Mouse (Mus musculus) forebrain, embryonic 14.5 days (tissue): Measurements from ENCODE around the gene Prrg1. TPM values are rescaled to one million over a fixed set of nuclear protein-coding genes. Genes with fewer than 3 reads are reported as not detected.
A peak's percentile ranks its signal among the peaks of the same experiment; 100 is the strongest.

ENCODE experiments used
- ATAC-seq: fragments of 200-750 bp; cut with Nextera tagmentation; 2 replicates; pipeline ENCODE4 v1.8.0; 2017; ENCODE audit warnings: mild to moderate bottlenecking, moderate library complexity
- DNase-seq: peaks from one replicate; pipeline ENCODE4 v3.0.0-alpha.2; 2015; ENCODE audit warnings: low spot score
- H3K27ac ChIP-seq: fragments of 300-500 bp; sonication (generic); 2 replicates; pipeline ENCODE4 v1.5.1; 2014; ENCODE audit warnings: low read depth, mild to moderate bottlenecking, control low read depth, low read length, moderate library complexity
- H3K27me3 ChIP-seq: fragments of 300-500 bp; sonication (generic); replicated peaks from 2 replicates; pipeline ENCODE4 v1.6.1; 2014; ENCODE audit warnings: low read length, control low read depth, mixed read lengths; ENCODE audit not compliant: control insufficient read depth, insufficient read depth
- H3K36me3 ChIP-seq: fragments of 300-500 bp; sonication (generic); 2 replicates; pipeline ENCODE4 v1.6.1; 2014; ENCODE audit warnings: low read length, control low read depth; ENCODE audit not compliant: control insufficient read depth, insufficient read depth
- H3K4me1 ChIP-seq: fragments of 300-500 bp; sonication (generic); 2 replicates; pipeline ENCODE4 v1.6.1; 2014; ENCODE audit warnings: antibody characterized with exemption, low read length, control low read depth; ENCODE audit not compliant: control insufficient read depth, insufficient read depth
- H3K4me2 ChIP-seq: fragments of 300-500 bp; sonication (generic); 2 replicates; pipeline ENCODE4 v1.6.1; 2014; ENCODE audit warnings: mild to moderate bottlenecking, control low read depth, low read length
- H3K4me3 ChIP-seq: fragments of 300-500 bp; sonication (generic); 2 replicates; pipeline ENCODE4 v1.5.1; 2014; ENCODE audit warnings: low read depth, low read length, control low read depth
- H3K9ac ChIP-seq: fragments of 300-500 bp; sonication (generic); 2 replicates; pipeline ENCODE4 v1.6.1; 2014; ENCODE audit warnings: mild to moderate bottlenecking, low read length, control low read depth, moderate library complexity
- H3K9me3 ChIP-seq: fragments of 300-500 bp; sonication (generic); replicated peaks from 2 replicates; pipeline ENCODE4 v1.6.1; 2016; ENCODE audit warnings: low read length, control low read depth, mixed read lengths; ENCODE audit not compliant: control insufficient read depth
- WGBS: fragments of 180-500 bp; shearing (Covaris S2); extraction: QIAGEN DNeasy Blood & Tissue Kit; methylation state at CpG from one replicate; pipeline ENCODE4 v1.1.7; 2014; 5-methylcytosine and 5-hydroxymethylcytosine counted together
- polyA plus RNA-seq: library from polyadenylated mRNA; unstranded; fragments of >200 nt; fragmentation: Nextera tagmentation; extraction: Ambion mirVana; gene quantifications from 2 replicates; pipeline ENCODE4 v1.2.1, GENCODE M21; 2014

Gene Prrg1
- polyA plus RNA-seq = 6.0 and 6.5 TPM in 2 replicates

- Histone ChIP-seq H3K4me2 (peak within 1 kb of the TSS; percentile 47), H3K36me3 (no peaks in the 10 kb centered on the region), H3K4me3 (peak within 1 kb of the TSS; percentile 42), H3K9ac (peak within 1 kb of the TSS; percentile 53), H3K27me3 (no peaks in the 10 kb centered on the region), H3K9me3 (no peaks in the 10 kb centered on the region), H3K27ac (peak within 1 kb of the TSS; percentile 72), H3K4me1 (no peaks in the 10 kb centered on the region)
- ATAC-seq (peak; percentile 98), DNase-seq (peak; percentile 86)
- 29% methylated on average over 35 of the region's 36 CpGs for WGBS
Measured at GRCm38 (mm10) chrX:78583202-78584004, at the start of gene Prrg1. TSS of gene Prrg1 (minus strand) at chrX:78583896.

GRCm38 (mm10) chrX:78605814-78606213 is 22.1 kb upstream of the Prrg1 start:
- WGBS = 48% methylated on average over 2 of the region's 2 CpGs
- H3K9ac ChIP-seq = no peak overlapping the region
- H3K4me3 ChIP-seq = no peak overlapping the region
- H3K4me2 ChIP-seq = no peak overlapping the region
- DNase-seq (no peak), ATAC-seq (no peak)
- H3K9me3 ChIP-seq = no peaks in the 10 kb centered on the region
- no peaks in the 10 kb centered on the region for H3K4me1 ChIP-seq
- H3K36me3 ChIP-seq = no peaks in the 10 kb centered on the region
- no peaks in the 10 kb centered on the region for H3K27me3 ChIP-seq
- H3K27ac ChIP-seq = no peak overlapping the region

GRCm38 (mm10) chrX:78593138-78593537 is 9.4 kb upstream of the Prrg1 start:
- Histone ChIP-seq H3K4me1 (no peaks in the 10 kb centered on the region), H3K27me3 (no peaks in the 10 kb centered on the region), H3K9ac (no peak overlapping the region), H3K9me3 (no peaks in the 10 kb centered on the region), H3K4me3 (no peak overlapping the region), H3K4me2 (no peak overlapping the region), H3K27ac (no peak overlapping the region), H3K36me3 (no peaks in the 10 kb centered on the region)
- no peak for ATAC-seq
- WGBS = 59% methylated on average over 2 of the region's 2 CpGs
- no peak for DNase-seq

- no peaks in the 10 kb centered on the region for H3K4me1 ChIP-seq
- peak; percentile 74 for DNase-seq
- peak; percentile 62 for ATAC-seq
- peak overlapping the region; percentile 42 for H3K4me3 ChIP-seq
- H3K27ac ChIP-seq = no peak overlapping the region; the same call in 1 of the 2 replicates
- H3K9me3 ChIP-seq = no peaks in the 10 kb centered on the region
- H3K9ac ChIP-seq = peak overlapping the region; percentile 53
- no peaks in the 10 kb centered on the region for H3K36me3 ChIP-seq
- WGBS = 49% methylated on average over 12 of the region's 21 CpGs
- H3K4me2 ChIP-seq = peak overlapping the region; percentile 47
- H3K27me3 ChIP-seq = no peaks in the 10 kb centered on the region
Measured at GRCm38 (mm10) chrX:78582854-78583201, 868 bp downstream of the Prrg1 start.

GRCm38 (mm10) chrX:78563451-78563850 is 20.2 kb downstream of the Prrg1 start:
- Histone ChIP-seq H3K36me3 (no peaks in the 10 kb centered on the region), H3K9ac (no peak overlapping the region), H3K9me3 (no peaks in the 10 kb centered on the region), H3K4me1 (no peaks in the 10 kb centered on the region), H3K27me3 (no peaks in the 10 kb centered on the region), H3K4me2 (no peak overlapping the region), H3K4me3 (no peak overlapping the region), H3K27ac (no peak overlapping the region)
- DNase-seq = no peak
- ATAC-seq = no peak
- WGBS = 56% methylated on average over 2 of the region's 2 CpGs

GRCm38 (mm10) chrX:78553399-78553798 is 30.3 kb downstream of the Prrg1 start:
- DNase-seq (no peak), ATAC-seq (no peak)
- H3K27me3 ChIP-seq = no peaks in the 10 kb centered on the region
- no peaks in the 10 kb centered on the region for H3K36me3 ChIP-seq
- H3K9ac ChIP-seq = no peak overlapping the region
- H3K4me1 ChIP-seq = no peaks in the 10 kb centered on the region
- H3K9me3 ChIP-seq = no peaks in the 10 kb centered on the region
- 84% methylated on average over 2 of the region's 2 CpGs for WGBS
- H3K4me3 ChIP-seq = no peak overlapping the region
- H3K4me2 ChIP-seq = no peak overlapping the region
- no peak overlapping the region for H3K27ac ChIP-seq

GRCm38 (mm10) chrX:78552704-78553103 is 31.0 kb downstream of the Prrg1 start:
- Histone ChIP-seq H3K4me1 (no peaks in the 10 kb centered on the region), H3K9ac (no peak overlapping the region), H3K4me3 (no peak overlapping the region), H3K36me3 (no peaks in the 10 kb centered on the region), H3K27ac (no peak overlapping the region), H3K9me3 (no peaks in the 10 kb centered on the region), H3K27me3 (no peaks in the 10 kb centered on the region), H3K4me2 (no peak overlapping the region)
- DNase-seq (no peak), ATAC-seq (no peak)
- WGBS = 52% methylated on average over 1 of the region's 1 CpGs

- no peak overlapping the region for H3K4me2 ChIP-seq
- H3K4me1 ChIP-seq = no peaks in the 10 kb centered on the region
- no peaks in the 10 kb centered on the region for H3K9me3 ChIP-seq
- no peak overlapping the region for H3K4me3 ChIP-seq
- H3K36me3 ChIP-seq = no peaks in the 10 kb centered on the region
- no peak for ATAC-seq
- no peaks in the 10 kb centered on the region for H3K27me3 ChIP-seq
- no peak for DNase-seq
- H3K27ac ChIP-seq = no peak overlapping the region
- WGBS = 55% methylated on average over 1 of the region's 1 CpGs
- no peak overlapping the region for H3K9ac ChIP-seq
Measured at GRCm38 (mm10) chrX:78547696-78548095, 36.0 kb downstream of the Prrg1 start.

- no peak overlapping the region for H3K4me2 ChIP-seq
- H3K4me1 ChIP-seq = no peaks in the 10 kb centered on the region
- no peaks in the 10 kb centered on the region for H3K9me3 ChIP-seq
- H3K9ac ChIP-seq = no peak overlapping the region
- no peak for ATAC-seq
- no peak overlapping the region for H3K4me3 ChIP-seq
- no peaks in the 10 kb centered on the region for H3K36me3 ChIP-seq
- DNase-seq = no peak
- H3K27ac ChIP-seq = no peak overlapping the region
- no peaks in the 10 kb centered on the region for H3K27me3 ChIP-seq
Measured at GRCm38 (mm10) chrX:78539734-78540133, 44.0 kb downstream of the Prrg1 start.
